Mouse (Mus musculus) adrenal gland, postnatal 25 days (tissue): ENCODE measurements around the gene Sim1. TPM values are rescaled to one million over a fixed set of nuclear protein-coding genes. Genes with fewer than 3 reads are reported as not detected.

Experiments used
- DNase-seq: peaks from one replicate; pipeline ENCODE4 v3.0.0; 2021; ENCODE audit warnings: mixed read lengths
- total RNA-seq: library from RNA; stranded (reverse); gene quantifications from 2 replicates; pipeline ENCODE4 v1.2.3, GENCODE M21; 2021

Gene Sim1
- total RNA-seq, 1 experiment from 2014 or later = not detected

- DNase-seq = no peak
These were observed 7.3 kb downstream of the Sim1 start for GRCm38 (mm10) chr10:50901601-50902475.

DNA sequence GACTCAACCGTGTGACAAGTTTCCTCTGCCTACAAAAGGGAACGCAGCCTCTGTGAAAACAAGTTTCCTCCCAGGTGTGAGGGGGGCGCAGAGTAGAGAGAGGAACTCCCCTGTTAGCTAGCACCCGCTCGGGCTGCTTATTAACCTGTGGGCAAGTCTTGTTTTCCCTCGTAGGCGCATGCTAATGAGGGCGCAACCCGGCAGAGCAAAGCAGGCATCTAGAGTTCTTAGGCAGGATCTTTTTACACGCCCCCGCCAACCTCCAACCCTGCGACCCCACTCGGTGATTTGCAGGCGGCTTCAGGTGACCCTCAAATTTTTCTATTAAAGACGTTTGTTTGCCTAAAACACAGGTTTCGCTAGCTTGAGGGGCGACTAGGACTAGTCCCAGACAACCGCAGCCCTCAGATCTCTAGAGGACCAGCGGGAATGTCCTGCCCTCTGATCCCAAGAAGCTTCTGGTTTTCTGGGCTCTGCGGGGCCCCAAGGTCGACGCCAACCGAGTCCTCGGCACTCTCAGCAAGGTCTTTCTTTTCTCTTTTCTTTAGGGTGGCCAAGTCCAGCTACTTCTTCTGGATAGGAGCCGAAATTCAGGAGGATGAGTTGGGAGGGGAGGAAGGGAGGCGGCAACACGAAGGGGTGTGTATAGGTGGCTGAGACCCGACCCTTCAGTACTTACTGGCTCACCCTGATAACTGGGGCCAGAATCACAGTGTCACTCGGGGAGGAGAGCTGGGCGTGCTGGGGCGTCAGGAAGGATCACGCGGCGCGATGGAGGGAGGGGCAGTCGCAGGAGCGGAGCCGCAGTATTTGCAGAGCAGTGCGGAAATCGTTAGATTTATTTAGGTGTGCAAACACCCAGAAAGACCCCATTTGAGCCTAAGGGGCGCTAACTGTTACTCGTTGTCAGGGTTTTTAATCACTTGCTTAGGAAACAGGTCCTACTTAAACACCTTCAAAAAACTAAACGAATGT is 8.5 kb downstream of the Sim1 start:
- no peak for DNase-seq

GRCm38 (mm10) chr10:50903846-50904763 is 9.6 kb downstream of the Sim1 start:
- no peak for DNase-seq

- no peak for DNase-seq
These were observed 10.5 kb downstream of the Sim1 start for GRCm38 (mm10) chr10:50904764-50905701.

DNA sequence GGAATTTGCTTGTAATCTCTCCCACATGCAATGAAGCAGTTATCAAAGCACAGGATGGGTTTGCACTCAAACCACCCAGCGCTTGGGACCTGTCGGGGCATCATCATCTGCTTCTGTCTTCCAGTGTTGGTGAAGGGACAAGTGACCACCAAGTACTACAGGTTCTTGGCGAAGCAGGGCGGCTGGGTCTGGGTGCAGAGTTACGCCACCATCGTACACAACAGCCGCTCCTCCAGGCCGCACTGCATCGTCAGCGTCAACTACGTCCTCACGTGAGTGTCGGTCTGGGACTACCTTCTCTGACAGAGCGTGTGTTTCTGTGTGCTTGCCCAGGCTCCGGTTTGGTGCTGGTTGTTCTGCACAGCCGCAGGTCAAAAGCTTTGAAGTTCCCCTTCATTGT is 15.8 kb downstream of the Sim1 start:
- no peak for DNase-seq

DNA sequence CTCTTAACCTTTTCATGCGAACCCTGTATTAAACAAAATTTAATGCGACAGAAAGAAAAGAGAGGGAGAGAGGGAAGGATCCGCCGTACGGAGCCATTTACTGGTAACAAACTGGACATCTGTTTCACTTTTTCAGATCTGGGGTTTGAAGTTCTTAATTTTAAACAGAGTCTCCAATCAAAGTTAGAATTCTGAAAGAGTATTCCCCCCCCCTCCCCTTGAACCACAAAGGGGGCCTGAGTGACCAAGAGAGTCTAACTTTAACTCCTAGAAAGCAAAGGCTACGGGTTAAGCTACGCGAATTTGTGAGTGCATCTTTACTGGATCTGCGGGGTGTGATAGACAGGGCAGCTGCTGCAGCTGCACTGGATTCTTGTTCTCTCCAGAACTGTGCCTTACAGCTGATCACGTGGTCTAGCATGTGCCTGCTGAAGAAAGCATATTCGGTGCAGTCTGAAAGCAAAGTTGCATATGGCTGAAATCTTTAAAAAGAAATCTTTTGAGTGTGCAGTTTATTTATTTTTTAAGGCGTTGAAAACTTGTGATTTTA is 16.4 kb downstream of the Sim1 start:
- no peak for DNase-seq

- DNase-seq = no peak
These were observed 21.1 kb downstream of the Sim1 start for GRCm38 (mm10) chr10:50915607-50916006.

- DNase-seq = no peak
These were observed 34.7 kb downstream of the Sim1 start for GRCm38 (mm10) chr10:50929281-50929680.

GRCm38 (mm10) chr10:50935673-50936072 is 41.1 kb downstream of the Sim1 start:
- no peak for DNase-seq

DNA sequence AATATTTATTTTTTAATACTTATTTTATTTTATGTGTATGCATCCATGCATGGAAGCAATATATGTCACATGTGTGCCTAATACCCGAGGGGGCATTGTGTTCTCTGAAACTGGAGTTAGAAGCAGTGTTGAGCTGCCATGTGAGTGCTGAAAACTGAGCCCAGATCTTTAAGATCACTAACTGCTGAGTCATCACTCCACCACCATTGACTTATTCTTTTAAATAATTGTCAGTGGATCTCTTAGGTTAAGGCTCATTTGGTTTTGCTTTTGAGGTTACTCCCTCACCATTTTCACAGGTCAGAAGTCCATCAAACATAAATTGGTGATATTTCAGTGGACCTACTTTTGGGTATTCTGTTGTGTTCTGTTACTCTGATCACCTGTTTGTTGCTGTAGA is 79.1 kb downstream of the Sim1 start:
- no peak for DNase-seq

DNA sequence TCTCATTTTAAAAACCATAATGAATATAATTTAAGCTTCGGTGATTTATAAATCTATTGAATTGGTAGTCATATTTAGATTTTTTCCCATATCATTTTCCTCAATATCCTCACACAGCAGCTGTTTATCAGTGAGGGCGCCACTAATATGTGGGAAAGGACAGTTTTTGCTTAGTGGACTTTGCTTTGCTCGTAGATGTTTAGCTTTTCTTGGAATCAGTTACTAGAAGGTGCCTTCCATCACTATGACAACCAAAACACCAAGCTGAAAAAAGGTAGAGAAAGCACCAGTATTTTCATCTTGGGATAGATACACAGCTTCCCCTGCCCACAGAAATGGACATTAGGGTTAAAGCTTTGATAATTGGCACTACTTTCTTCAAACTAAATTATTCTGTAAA is 87.3 kb downstream of the Sim1 start:
- DNase-seq = no peak

DNA sequence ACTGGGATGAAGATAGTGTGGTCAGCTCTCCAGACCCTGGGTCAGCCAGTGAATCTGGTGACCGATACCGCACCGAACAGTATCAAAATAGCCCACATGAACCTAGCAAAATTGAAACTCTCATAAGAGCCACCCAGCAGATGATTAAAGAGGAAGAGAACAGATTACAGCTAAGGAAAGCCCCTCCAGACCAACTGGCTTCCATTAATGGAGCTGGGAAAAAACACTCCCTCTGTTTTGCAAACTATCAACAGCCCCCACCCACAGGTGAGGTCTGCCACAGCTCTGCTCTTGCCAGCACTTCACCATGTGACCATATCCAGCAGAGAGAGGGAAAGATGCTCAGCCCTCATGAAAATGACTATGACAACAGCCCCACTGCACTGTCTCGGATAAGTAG is 89.1 kb downstream of the Sim1 start:
- no peak for DNase-seq

- DNase-seq = no peak
These were observed 113.2 kb downstream of the Sim1 start for GRCm38 (mm10) chr10:51007798-51008197.

DNA sequence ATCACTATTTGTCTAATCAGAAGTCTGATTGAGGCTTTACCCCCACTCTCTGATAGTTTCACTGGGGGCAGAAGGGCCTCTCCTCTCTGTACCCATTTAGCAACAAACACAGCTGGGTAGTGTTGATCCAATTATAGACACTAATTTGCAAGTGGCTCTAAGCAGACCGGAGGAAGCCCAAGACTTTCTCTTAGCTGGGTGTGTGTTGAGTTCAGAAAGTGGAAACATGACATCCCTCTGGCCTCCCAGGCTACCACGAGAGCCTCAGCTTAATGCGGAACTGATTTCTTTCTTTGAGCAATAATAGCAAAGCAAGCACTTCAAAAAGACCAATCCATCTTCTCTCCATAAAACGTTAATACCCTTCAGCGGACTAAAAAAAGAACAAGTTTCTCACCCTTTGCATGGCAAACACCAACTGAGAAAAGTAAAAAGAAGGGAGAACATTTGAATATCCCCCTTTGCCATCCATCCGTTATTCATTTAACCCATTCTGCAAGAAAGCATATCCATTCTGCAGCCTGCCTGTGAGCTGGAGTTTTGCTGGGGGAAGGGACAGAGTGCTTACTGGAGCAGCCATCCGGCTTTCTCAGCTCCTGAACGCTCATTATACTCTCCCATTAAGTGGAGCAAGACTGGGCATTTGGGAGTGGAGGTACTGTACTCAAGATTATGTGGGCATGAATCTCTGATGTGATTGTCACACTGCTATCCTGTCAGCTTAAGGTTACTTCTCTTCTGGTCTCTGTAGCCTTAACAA is 117.0 kb downstream of the Sim1 start:
- DNase-seq = no peak

- no peak for DNase-seq
These were observed 120.3 kb downstream of the Sim1 start for GRCm38 (mm10) chr10:51014901-51015300.

GRCm38 (mm10) chr10:51015362-51015761 is 120.8 kb downstream of the Sim1 start:
- no peak for DNase-seq

DNA sequence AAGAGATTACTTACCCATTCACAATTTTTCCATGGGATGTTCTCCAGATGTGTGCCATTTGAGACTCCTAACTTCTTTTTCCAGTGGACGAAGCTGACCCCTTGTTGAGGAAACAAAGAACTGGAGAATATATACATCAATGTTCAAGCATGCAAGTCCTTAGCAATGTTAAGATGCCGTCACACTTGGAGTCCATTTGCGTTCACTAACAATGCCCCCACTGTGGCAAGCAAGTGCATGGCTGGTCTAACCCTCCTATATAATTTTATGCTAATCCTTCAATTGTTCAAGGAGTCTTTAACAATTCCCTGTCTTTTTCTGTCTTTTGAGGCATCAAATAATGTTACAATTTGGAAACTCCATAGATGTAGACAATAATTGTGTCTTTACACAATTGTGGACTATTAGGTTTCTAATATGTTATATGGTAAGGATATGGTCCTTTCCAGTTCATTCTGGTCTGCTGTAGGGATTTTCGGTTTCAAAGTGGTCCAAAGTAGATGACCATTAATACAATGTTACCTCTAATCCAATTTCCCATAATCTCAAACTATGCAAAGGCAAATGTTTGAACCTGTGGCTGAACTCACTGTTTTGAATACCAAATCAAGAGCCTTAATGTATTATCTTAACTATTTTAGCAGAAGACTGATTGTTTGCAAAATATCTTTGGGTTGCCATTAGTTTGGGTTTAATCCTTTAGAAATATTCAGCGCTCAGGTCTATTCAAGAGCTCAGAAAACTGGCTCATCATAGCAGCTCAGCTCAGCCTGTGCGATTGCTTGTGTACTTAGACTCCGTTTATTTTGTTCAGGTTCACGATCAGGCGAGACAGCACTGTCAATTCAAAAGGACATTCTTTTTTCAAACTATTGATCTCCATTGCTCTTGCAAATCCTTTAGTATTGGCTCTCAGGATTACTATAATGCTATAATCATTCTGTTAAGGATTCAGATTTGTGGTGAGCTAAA is 129.0 kb downstream of the Sim1 start:
- no peak for DNase-seq
